In genomic region chr8:122343758-122344157, GRCm38 (mm10) we compare ENCODE assay signal across 2 mouse cellular contexts.
TF ChIP-seq lines count a peak whose summit lies in the region.

No protein-coding gene starts in this region.

TF ChIP-seq in C2C12, 6 proteins besides CTCF, POLR2A, EP300 and RAD21 (continued from another document):
- TF ChIP-seq CEBPB (IDR thresholded peaks at IDR 0.05; ENCODE audit: low read depth) = no peak
- no peak for TF ChIP-seq MYOD1 (IDR thresholded peaks at IDR 0.05; ENCODE audit: control insufficient read depth, insufficient read length, low read depth)
- TF ChIP-seq USF1 (IDR thresholded peaks at IDR 0.05; ENCODE audit: low read depth) = no peak
- no peak for TF ChIP-seq MAX (IDR thresholded peaks at IDR 0.05)

TF ChIP-seq in CH12.LX, 34 proteins besides CTCF, POLR2A, EP300 and RAD21 (continued from another document):
- no peak for TF ChIP-seq POLR2AphosphoS2 (IDR thresholded peaks at IDR 0.05; ENCODE audit: low read depth, low read length)
- no peak for TF ChIP-seq NRF1 (IDR thresholded peaks at IDR 0.05; ENCODE audit: low read depth, low read length)
- no peak for TF ChIP-seq RCOR1 (conservative IDR thresholded peaks at IDR 0.05; ENCODE audit: low read depth, low read length)
- no peak for TF ChIP-seq BHLHE40 (IDR thresholded peaks at IDR 0.05; ENCODE audit: low read depth, low read length)
- TF ChIP-seq ZMIZ1 (IDR thresholded peaks at IDR 0.05; ENCODE audit: low read depth, low read length) = no peak
- TF ChIP-seq ETS1 (conservative IDR thresholded peaks at IDR 0.05; ENCODE audit: low read depth, low read length) = no peak
- no peak for TF ChIP-seq MAX (IDR thresholded peaks at IDR 0.05; ENCODE audit: low read length)
- no peak for TF ChIP-seq SIN3A (IDR thresholded peaks at IDR 0.05; ENCODE audit: low read length)
- no peak for TF ChIP-seq CHD1 (IDR thresholded peaks at IDR 0.05; ENCODE audit: low read depth, low read length)
- TF ChIP-seq TCF12 (IDR thresholded peaks at IDR 0.05; ENCODE audit: low read depth, low read length) = no peak
- no peak for TF ChIP-seq KAT2A (IDR thresholded peaks at IDR 0.05; ENCODE audit: insufficient replicate concordance, low read length)
- no peak for TF ChIP-seq MEF2A (IDR thresholded peaks at IDR 0.05; ENCODE audit: borderline replicate concordance, low read depth, low read length)
- no peak for TF ChIP-seq MYC (IDR thresholded peaks at IDR 0.05; ENCODE audit: low read depth, low read length)
- TF ChIP-seq PAX5 (IDR thresholded peaks at IDR 0.05; ENCODE audit: low read length) = no peak
- no peak for TF ChIP-seq NELFE (IDR thresholded peaks at IDR 0.05; ENCODE audit: low read depth, low read length)
